Mouse (Mus musculus): Measurements from ENCODE around the gene Sorcs3. TPM values are rescaled to one million over a fixed set of nuclear protein-coding genes. Genes with fewer than 3 reads are reported as not detected.

Gene Sorcs3
- polyA plus RNA-seq, 1 experiment from 2014 or later, result 5.9 TPM

DNA sequence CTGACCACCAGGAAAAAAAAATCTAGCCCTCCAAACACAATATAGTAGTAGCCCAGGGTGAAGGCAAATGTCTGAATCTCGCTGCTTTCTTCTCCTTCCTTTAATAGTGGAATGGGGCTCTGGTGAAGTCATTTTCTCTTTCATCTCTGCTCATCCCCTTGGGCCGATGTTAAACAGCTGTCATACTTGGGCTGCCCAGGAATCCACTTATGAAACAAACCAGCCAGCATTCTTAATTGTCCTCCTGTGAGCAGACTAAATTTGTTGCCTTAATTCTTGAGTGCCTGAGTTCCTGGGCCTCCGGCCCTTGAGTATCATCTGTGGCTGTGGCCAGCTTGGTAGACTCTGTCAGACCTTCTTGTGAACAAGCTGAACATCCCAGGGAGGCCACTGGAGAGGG is 95.5 kb downstream of the Sorcs3 start:
- H3K9me3 ChIP-seq (ENCODE audit: control insufficient read depth, low read length), result no peaks in the 10 kb centered on the region
- no peak overlapping the region for H3K9ac ChIP-seq (ENCODE audit: low read length)
- no peaks in the 10 kb centered on the region for H3K27me3 ChIP-seq (ENCODE audit: control insufficient read depth, insufficient read depth, low read length)
- ATAC-seq (ENCODE audit: insufficient read depth, low FRiP score, low TSS enrichment) (no peak), DNase-seq (ENCODE audit: low spot score) (no peak)
- H3K4me1 ChIP-seq (ENCODE audit: control insufficient read depth, insufficient read depth, low read length), result no peaks in the 10 kb centered on the region
- no peak overlapping the region for H3K4me3 ChIP-seq (ENCODE audit: low read depth, low read length)
- no peaks in the 10 kb centered on the region for H3K36me3 ChIP-seq (ENCODE audit: control insufficient read depth, insufficient read depth, low read length)
- H3K27ac ChIP-seq (ENCODE audit: low read depth, low read length), result no peak overlapping the region
- no peak overlapping the region for H3K4me2 ChIP-seq (ENCODE audit: low read depth)
- 60% methylated on average over 3 of the region's 3 CpGs for WGBS

- ATAC-seq (ENCODE audit: insufficient read depth, low FRiP score, low TSS enrichment) (no peak), DNase-seq (ENCODE audit: low spot score) (no peak)
- Histone ChIP-seq H3K4me1 (ENCODE audit: control insufficient read depth, insufficient read depth, low read length) (no peaks in the 10 kb centered on the region), H3K9ac (ENCODE audit: low read length) (no peak overlapping the region), H3K4me3 (ENCODE audit: low read depth, low read length) (no peak overlapping the region), H3K36me3 (ENCODE audit: control insufficient read depth, insufficient read depth, low read length) (no peaks in the 10 kb centered on the region), H3K4me2 (ENCODE audit: low read depth) (no peak overlapping the region), H3K27me3 (ENCODE audit: control insufficient read depth, insufficient read depth, low read length) (no peaks in the 10 kb centered on the region), H3K27ac (ENCODE audit: low read depth, low read length) (no peak overlapping the region), H3K9me3 (ENCODE audit: control insufficient read depth, low read length) (no peaks in the 10 kb centered on the region)
- 90% methylated on average over 8 of the region's 8 CpGs for WGBS
These were observed 102.5 kb downstream of the Sorcs3 start for GRCm38 (mm10) chr19:48308341-48308740.

DNA sequence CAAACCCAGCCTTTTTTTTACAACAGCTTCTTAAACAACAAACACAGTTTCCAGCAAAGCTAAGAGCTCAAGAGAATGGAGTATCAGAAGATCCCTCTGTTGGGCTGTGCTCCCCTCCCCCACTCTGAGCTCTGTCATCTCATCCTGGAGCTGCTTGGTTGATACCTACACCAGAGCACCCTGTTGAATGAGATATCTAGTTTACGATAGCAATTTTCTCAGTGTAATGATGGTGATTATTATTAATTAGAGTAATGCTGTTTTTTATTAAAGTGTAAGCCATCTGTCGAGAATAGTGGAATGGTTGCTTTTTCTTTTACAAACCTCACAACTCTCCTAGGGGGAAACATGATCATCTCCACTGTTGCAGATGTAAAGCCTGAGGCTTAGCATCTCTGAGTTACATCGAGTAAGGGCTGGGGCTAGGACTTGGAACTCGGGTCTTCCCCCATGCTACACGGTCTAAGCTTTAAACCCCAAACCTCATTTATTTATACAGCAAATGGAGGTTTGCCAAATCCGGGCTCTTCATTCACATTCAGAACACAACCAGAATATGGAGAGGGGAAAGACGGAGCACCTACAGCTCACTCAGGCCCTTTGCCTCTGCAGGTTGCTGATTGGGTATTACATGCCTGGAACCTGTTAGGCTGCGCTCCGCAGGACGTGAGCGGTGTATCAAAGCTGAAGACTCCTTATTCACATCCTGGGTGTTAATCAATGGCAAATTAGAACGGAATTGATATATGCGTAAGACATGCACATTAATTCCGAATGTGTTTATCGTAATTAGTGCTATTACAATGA is 103.9 kb downstream of the Sorcs3 start:
- ATAC-seq (ENCODE audit: insufficient read depth, low FRiP score, low TSS enrichment) (no peak), DNase-seq (ENCODE audit: low spot score) (no peak)
- 83% methylated on average over 15 of the region's 15 CpGs for WGBS
- no peak overlapping the region for H3K27ac ChIP-seq (ENCODE audit: low read depth, low read length)
- H3K27me3 ChIP-seq (ENCODE audit: control insufficient read depth, insufficient read depth, low read length), result no peaks in the 10 kb centered on the region
- H3K9ac ChIP-seq (ENCODE audit: low read length), result no peak overlapping the region
- no peaks in the 10 kb centered on the region for H3K9me3 ChIP-seq (ENCODE audit: control insufficient read depth, low read length)
- H3K4me2 ChIP-seq (ENCODE audit: low read depth), result no peak overlapping the region
- no peaks in the 10 kb centered on the region for H3K4me1 ChIP-seq (ENCODE audit: control insufficient read depth, insufficient read depth, low read length)
- H3K36me3 ChIP-seq (ENCODE audit: control insufficient read depth, insufficient read depth, low read length), result no peaks in the 10 kb centered on the region
- H3K4me3 ChIP-seq (ENCODE audit: low read depth, low read length), result no peak overlapping the region

- no peak overlapping the region for H3K4me2 ChIP-seq (ENCODE audit: low read depth)
- DNase-seq (ENCODE audit: low spot score) (no peak), ATAC-seq (ENCODE audit: insufficient read depth, low FRiP score, low TSS enrichment) (no peak)
- H3K27ac ChIP-seq (ENCODE audit: low read depth, low read length), result no peak overlapping the region
- H3K27me3 ChIP-seq (ENCODE audit: control insufficient read depth, insufficient read depth, low read length), result no peaks in the 10 kb centered on the region
- no peaks in the 10 kb centered on the region for H3K4me1 ChIP-seq (ENCODE audit: control insufficient read depth, insufficient read depth, low read length)
- H3K36me3 ChIP-seq (ENCODE audit: control insufficient read depth, insufficient read depth, low read length), result no peaks in the 10 kb centered on the region
- WGBS, result 91% methylated on average over 6 of the region's 6 CpGs
- H3K4me3 ChIP-seq (ENCODE audit: low read depth, low read length), result no peak overlapping the region
- no peak overlapping the region for H3K9ac ChIP-seq (ENCODE audit: low read length)
- H3K9me3 ChIP-seq (ENCODE audit: control insufficient read depth, low read length), result no peaks in the 10 kb centered on the region
These were observed 104.5 kb downstream of the Sorcs3 start for GRCm38 (mm10) chr19:48310338-48310710.

DNA sequence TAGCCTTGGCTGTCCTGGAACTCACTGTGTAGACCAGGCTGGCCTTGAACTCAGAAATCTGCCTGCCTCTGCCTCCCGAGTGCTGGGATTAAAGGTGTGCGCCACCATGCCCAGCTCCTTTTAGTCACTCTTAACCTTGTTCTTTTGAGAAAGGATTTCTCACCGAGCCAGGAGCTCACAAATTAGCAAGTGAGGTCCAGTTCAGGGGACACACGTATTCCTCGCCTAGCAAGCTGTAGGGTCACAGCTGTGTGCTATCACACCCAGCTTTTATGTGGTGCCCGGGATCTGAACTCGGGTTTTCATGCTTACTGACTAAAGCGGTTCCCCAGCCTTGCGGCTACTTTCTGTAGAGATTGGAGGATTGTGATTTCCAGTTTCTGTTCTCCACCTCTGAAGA is 108.0 kb downstream of the Sorcs3 start:
- Histone ChIP-seq H3K9me3 (ENCODE audit: control insufficient read depth, low read length) (no peaks in the 10 kb centered on the region), H3K27me3 (ENCODE audit: control insufficient read depth, insufficient read depth, low read length) (no peaks in the 10 kb centered on the region), H3K4me2 (ENCODE audit: low read depth) (no peak overlapping the region), H3K4me1 (ENCODE audit: control insufficient read depth, insufficient read depth, low read length) (no peaks in the 10 kb centered on the region), H3K36me3 (ENCODE audit: control insufficient read depth, insufficient read depth, low read length) (no peaks in the 10 kb centered on the region), H3K4me3 (ENCODE audit: low read depth, low read length) (no peak overlapping the region), H3K9ac (ENCODE audit: low read length) (no peak overlapping the region), H3K27ac (ENCODE audit: low read depth, low read length) (no peak overlapping the region)
- WGBS, result 93% methylated on average over 9 of the region's 9 CpGs
- ATAC-seq (ENCODE audit: insufficient read depth, low FRiP score, low TSS enrichment), result no peak
- no peak for DNase-seq (ENCODE audit: low spot score)

- Histone ChIP-seq H3K4me1 (ENCODE audit: control insufficient read depth, insufficient read depth, low read length) (no peaks in the 10 kb centered on the region), H3K36me3 (ENCODE audit: control insufficient read depth, insufficient read depth, low read length) (no peaks in the 10 kb centered on the region), H3K27ac (ENCODE audit: low read depth, low read length) (no peak overlapping the region), H3K4me2 (ENCODE audit: low read depth) (no peak overlapping the region), H3K4me3 (ENCODE audit: low read depth, low read length) (no peak overlapping the region), H3K27me3 (ENCODE audit: control insufficient read depth, insufficient read depth, low read length) (no peaks in the 10 kb centered on the region), H3K9me3 (ENCODE audit: control insufficient read depth, low read length) (no peaks in the 10 kb centered on the region), H3K9ac (ENCODE audit: low read length) (no peak overlapping the region)
- ATAC-seq (ENCODE audit: insufficient read depth, low FRiP score, low TSS enrichment), result no peak
- no peak for DNase-seq (ENCODE audit: low spot score)
- 62% methylated on average over 6 of the region's 6 CpGs for WGBS
These were observed 121.3 kb downstream of the Sorcs3 start for GRCm38 (mm10) chr19:48327115-48327514.

DNA sequence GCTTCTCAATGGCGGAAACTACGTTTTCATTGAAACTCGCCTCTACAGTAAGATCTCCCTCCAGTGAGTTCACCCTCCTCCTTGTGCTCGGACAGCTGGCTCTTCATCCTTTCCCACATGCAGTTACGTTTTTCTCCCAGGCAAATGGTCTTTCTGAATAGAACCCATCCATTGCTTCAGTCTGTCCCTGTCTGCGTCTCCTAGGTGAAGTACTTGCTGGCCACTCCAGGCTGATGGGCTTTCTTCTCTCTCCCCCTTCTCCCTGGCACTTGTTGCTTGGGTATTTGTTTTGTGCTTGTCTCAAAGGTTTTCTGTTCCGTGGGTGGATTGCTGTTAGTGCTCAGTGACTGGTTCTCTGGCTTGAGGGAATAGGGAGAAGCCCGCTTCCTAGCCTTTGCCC is 122.3 kb downstream of the Sorcs3 start:
- Histone ChIP-seq H3K4me3 (ENCODE audit: low read depth, low read length) (no peak overlapping the region), H3K9me3 (ENCODE audit: control insufficient read depth, low read length) (no peaks in the 10 kb centered on the region), H3K4me2 (ENCODE audit: low read depth) (no peak overlapping the region), H3K27ac (ENCODE audit: low read depth, low read length) (no peak overlapping the region), H3K27me3 (ENCODE audit: control insufficient read depth, insufficient read depth, low read length) (no peaks in the 10 kb centered on the region), H3K9ac (ENCODE audit: low read length) (no peak overlapping the region), H3K36me3 (ENCODE audit: control insufficient read depth, insufficient read depth, low read length) (no peaks in the 10 kb centered on the region), H3K4me1 (ENCODE audit: control insufficient read depth, insufficient read depth, low read length) (no peaks in the 10 kb centered on the region)
- ATAC-seq (ENCODE audit: insufficient read depth, low FRiP score, low TSS enrichment) (no peak), DNase-seq (ENCODE audit: low spot score) (no peak)
- 72% methylated on average over 8 of the region's 8 CpGs for WGBS

- Histone ChIP-seq H3K4me2 (ENCODE audit: low read depth) (no peak overlapping the region), H3K4me3 (ENCODE audit: low read depth, low read length) (no peak overlapping the region), H3K9ac (ENCODE audit: low read length) (no peak overlapping the region), H3K27ac (ENCODE audit: low read depth, low read length) (no peak overlapping the region), H3K4me1 (ENCODE audit: control insufficient read depth, insufficient read depth, low read length) (no peaks in the 10 kb centered on the region), H3K27me3 (ENCODE audit: control insufficient read depth, insufficient read depth, low read length) (no peaks in the 10 kb centered on the region), H3K9me3 (ENCODE audit: control insufficient read depth, low read length) (no peaks in the 10 kb centered on the region), H3K36me3 (ENCODE audit: control insufficient read depth, insufficient read depth, low read length) (no peaks in the 10 kb centered on the region)
- DNase-seq (ENCODE audit: low spot score) (no peak), ATAC-seq (ENCODE audit: insufficient read depth, low FRiP score, low TSS enrichment) (no peak)
- 27% methylated on average over 1 of the region's 1 CpGs for WGBS
These were observed 125.8 kb downstream of the Sorcs3 start for GRCm38 (mm10) chr19:48331640-48332039.

GRCm38 (mm10) chr19:48333085-48333484 is 127.3 kb downstream of the Sorcs3 start:
- 72% methylated on average over 2 of the region's 2 CpGs for WGBS
- H3K9ac ChIP-seq (ENCODE audit: low read length), result no peak overlapping the region
- no peaks in the 10 kb centered on the region for H3K4me1 ChIP-seq (ENCODE audit: control insufficient read depth, insufficient read depth, low read length)
- ATAC-seq (ENCODE audit: insufficient read depth, low FRiP score, low TSS enrichment), result no peak
- no peak for DNase-seq (ENCODE audit: low spot score)
- H3K4me2 ChIP-seq (ENCODE audit: low read depth), result no peak overlapping the region
- H3K4me3 ChIP-seq (ENCODE audit: low read depth, low read length), result no peak overlapping the region
- no peaks in the 10 kb centered on the region for H3K9me3 ChIP-seq (ENCODE audit: control insufficient read depth, low read length)
- H3K27me3 ChIP-seq (ENCODE audit: control insufficient read depth, insufficient read depth, low read length), result no peaks in the 10 kb centered on the region
- no peaks in the 10 kb centered on the region for H3K36me3 ChIP-seq (ENCODE audit: control insufficient read depth, insufficient read depth, low read length)
- no peak overlapping the region for H3K27ac ChIP-seq (ENCODE audit: low read depth, low read length)
